Mouse (Mus musculus) thymus, adult 2 months (tissue): ENCODE measurements around the gene Ganab. TPM values are rescaled to one million over a fixed set of nuclear protein-coding genes. Genes with fewer than 3 reads are reported as not detected.

Source experiments
- DNase-seq: peaks from one replicate; pipeline ENCODE4 v3.0.0; 2021
- H3K27ac ChIP-seq: fragments of 200-500 bp; 2 replicates; pipeline ENCODE4 v1.5.1; 2012; ENCODE audit warnings: low read length, control low read depth; ENCODE audit not compliant: control insufficient read depth, insufficient read depth
- H3K27me3 ChIP-seq: fragments of 200-500 bp; 2 replicates; pipeline ENCODE4 v1.6.1; 2012; ENCODE audit warnings: mild to moderate bottlenecking, low read length, moderate library complexity, mixed read lengths; ENCODE audit not compliant: control insufficient read depth, insufficient read depth
- H3K36me3 ChIP-seq: fragments of 200-500 bp; 2 replicates; pipeline ENCODE4 v1.6.1; 2012; ENCODE audit warnings: mild to moderate bottlenecking, low read length, moderate library complexity; ENCODE audit not compliant: control insufficient read depth, insufficient read depth
- H3K4me1 ChIP-seq: fragments of 200-500 bp; replicated peaks from 2 replicates; pipeline ENCODE4 v1.6.1; 2012; ENCODE audit warnings: low read length; ENCODE audit not compliant: control insufficient read depth, insufficient read depth
- H3K4me3 ChIP-seq: fragments of 200-500 bp; 2 replicates; pipeline ENCODE4 v1.5.1; 2012; ENCODE audit warnings: mild to moderate bottlenecking, low read length, control low read depth, moderate library complexity; ENCODE audit not compliant: control insufficient read depth, insufficient read depth
- CTCF ChIP-seq: fragments of 200-500 bp; IDR thresholded peaks from 2 replicates; pipeline ENCODE4 v1.5.1; 2012; ENCODE audit warnings: mild to moderate bottlenecking, control low read depth, low read length, moderate library complexity, borderline replicate concordance; ENCODE audit not compliant: control insufficient read depth, poor library complexity, insufficient read depth; ENCODE audit errors: extremely low read depth
- POLR2A ChIP-seq: fragments of 200-500 bp; IDR thresholded peaks from 2 replicates; pipeline ENCODE4 v1.6.1; 2012; ENCODE audit warnings: mild to moderate bottlenecking, low read length, control low read depth, moderate library complexity; ENCODE audit not compliant: control insufficient read depth, poor library complexity, insufficient read depth; ENCODE audit errors: extremely low read depth
- WGBS: fragments of 180-500 bp; shearing (Covaris S2); methylation state at CpG from one replicate; pipeline ENCODE4 v1.1.7; 2018; 5-methylcytosine and 5-hydroxymethylcytosine counted together
- polyA plus RNA-seq: library from polyadenylated mRNA; depleted of rRNA; stranded (reverse); fragments of >200 nt; gene quantifications from 2 replicates; pipeline ENCODE4 v1.2.3, GENCODE M21; 2012

The Ganab gene
- polyA plus RNA-seq, 1 experiment = 219 TPM

- H3K27me3 ChIP-seq = no peaks in the 10 kb centered on the region
- H3K4me1 ChIP-seq = peaks cover 5% of the 10 kb centered on the region; the same call in 1 of the 2 replicates
- H3K4me3 ChIP-seq = no peak overlapping the region
- WGBS = 51% methylated on average over 3 of the region's 3 CpGs
- no peak for TF ChIP-seq CTCF
- H3K36me3 ChIP-seq = peaks cover 24% of the 10 kb centered on the region
- H3K27ac ChIP-seq = no peak overlapping the region
- DNase-seq = no peak
Measured at GRCm38 (mm10) chr19:8919000-8919399, 21.1 kb downstream of the Ganab start.

- H3K4me3 ChIP-seq = no peak overlapping the region
- TF ChIP-seq CTCF = no peak
- TF ChIP-seq POLR2A = no peak
- WGBS = 79% methylated on average over 6 of the region's 6 CpGs
Measured at GRCm38 (mm10) chr19:8919684-8920072, 21.8 kb downstream of the Ganab start.

GRCm38 (mm10) chr19:8920073-8920736, 22.3 kb downstream of the Ganab start, which contains the start of gene B3gat3:
Gene B3gat3, plus strand, starts transcription at chr19:8920374.
- H3K27me3 ChIP-seq = no peaks in the 10 kb centered on the region
- 1% methylated on average over 49 of the region's 50 CpGs for WGBS
- H3K36me3 ChIP-seq = peaks cover 12% of the 10 kb centered on the region
- peak within 1 kb of the TSS; percentile 82 for H3K4me3 ChIP-seq
- H3K4me1 ChIP-seq = peaks cover 5% of the 10 kb centered on the region; the same call in 1 of the 2 replicates
- H3K27ac ChIP-seq = peak within 1 kb of the TSS; percentile 53
- TF ChIP-seq CTCF = no peak
- no peak for TF ChIP-seq POLR2A
- DNase-seq = peak; percentile 84

More at GRCm38 (mm10) chr19:8919684-8920072, 21.8 kb downstream of the Ganab start:
- Histone ChIP-seq H3K27me3 (no peaks in the 10 kb centered on the region), H3K36me3 (peaks cover 17% of the 10 kb centered on the region), H3K4me1 (peaks cover 5% of the 10 kb centered on the region; the same call in 1 of the 2 replicates), H3K27ac (peak overlapping the region; percentile 24; the same call in 1 of the 2 replicates)
- no peak for DNase-seq

- WGBS = under 1% methylated on average over 6 of the region's 6 CpGs
- no peaks in the 10 kb centered on the region for H3K27me3 ChIP-seq
- peaks cover 5% of the 10 kb centered on the region for H3K36me3 ChIP-seq
- no peak for TF ChIP-seq CTCF
- peak overlapping the region; percentile 82 for H3K4me3 ChIP-seq
- H3K27ac ChIP-seq = peak overlapping the region; percentile 53; the same call in 1 of the 2 replicates
- peak; percentile 26 for DNase-seq
- H3K4me1 ChIP-seq = peaks cover 5% of the 10 kb centered on the region; the same call in 1 of the 2 replicates
Measured at GRCm38 (mm10) chr19:8920836-8921291, 23.0 kb downstream of the Ganab start.

- H3K4me3 ChIP-seq = no peak overlapping the region
- H3K27me3 ChIP-seq = no peaks in the 10 kb centered on the region
- 78% methylated on average over 9 of the region's 9 CpGs for WGBS
- no peak for DNase-seq
- no peaks in the 10 kb centered on the region for H3K36me3 ChIP-seq
- peaks cover 5% of the 10 kb centered on the region; the same call in 1 of the 2 replicates for H3K4me1 ChIP-seq
- TF ChIP-seq POLR2A = no peak
- no peak for TF ChIP-seq CTCF
- H3K27ac ChIP-seq = no peak overlapping the region
Measured at GRCm38 (mm10) chr19:8921741-8922140, 23.9 kb downstream of the Ganab start.

- no peak for TF ChIP-seq POLR2A
- TF ChIP-seq CTCF = no peak
- Histone ChIP-seq H3K27ac (no peak overlapping the region), H3K36me3 (no peaks in the 10 kb centered on the region), H3K4me3 (no peak overlapping the region), H3K27me3 (no peaks in the 10 kb centered on the region), H3K4me1 (peaks cover 15% of the 10 kb centered on the region)
- no peak for DNase-seq
- WGBS = 26% methylated on average over 2 of the region's 2 CpGs
Measured at GRCm38 (mm10) chr19:8926766-8927165, 28.9 kb downstream of the Ganab start.
